Mouse (Mus musculus) megakaryocyte, embryonic 14.5 days (primary cell): ENCODE results near the gene Fn1.

ENCODE experiments used
- FLI1 ChIP-seq: IDR thresholded peaks from 2 replicates; pipeline ENCODE4 v1.6.1; 2012; ENCODE audit warnings: low read length, inconsistent platforms, mixed read lengths
- GATA1 ChIP-seq: IDR thresholded peaks from 3 replicates; pipeline ENCODE4 v1.6.1; 2012; ENCODE audit warnings: mixed read lengths, low read length, inconsistent platforms, borderline replicate concordance

DNA sequence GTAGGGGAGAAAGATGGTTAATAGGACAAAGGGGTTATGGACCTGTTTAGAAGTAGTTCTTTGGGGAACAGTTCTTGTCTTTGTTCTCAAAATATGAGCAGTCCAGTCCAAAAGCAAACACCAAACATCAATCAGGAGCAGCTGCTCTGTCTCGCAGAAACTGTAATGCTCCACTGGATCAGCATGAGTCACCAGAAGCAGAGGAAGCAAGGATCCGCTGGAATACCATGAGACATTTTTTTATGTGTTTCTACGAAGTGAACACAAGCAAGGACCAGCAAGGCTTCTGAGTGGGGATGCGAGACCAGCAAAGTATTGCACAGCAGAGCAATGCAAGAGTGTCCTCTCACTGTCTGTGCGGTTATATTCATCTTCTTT is 35.9 kb upstream of the Fn1 start:
- TF ChIP-seq GATA1 (no peak), FLI1 (no peak)
